Mouse (Mus musculus) heart, postnatal 14 days (tissue): ENCODE results near the gene Col4a6. TPM values are rescaled to one million over a fixed set of nuclear protein-coding genes. Genes with fewer than 3 reads are reported as not detected.
A peak's percentile ranks its signal among the peaks of the same experiment; 100 is the strongest.

ENCODE experiments used
- DNase-seq, 2 experiments: peaks; one replicate each; pipeline ENCODE4 v3.0.0; 2021 to 2022
- intact Hi-C: fragments of 180-260 bp; cut with DNase I; formaldehyde crosslinking; loops from one replicate; pipeline ENCODE4 v1.15.1; 2025
- long read RNA-seq, 2 experiments: library from polyadenylated mRNA; stranded (forward); transcript quantifications; one replicate each; pipeline ENCODE4 v2.0.0; 2021
- total RNA-seq, 2 experiments: library from RNA; stranded (reverse); gene quantifications; 2 replicates each; pipeline ENCODE4 v1.2.3; 2021

The Col4a6 gene
- 1 to 10 TPM; 2.4 to 5.2 TPM for total RNA-seq
- long read RNA-seq, experiment 1, partial matches to known transcripts = 2 of 2 reads
- long read RNA-seq, experiment 1, other reads (novel, unspliced or antisense) = 0 of 2 reads
- long read RNA-seq, experiment 2, partial matches to known transcripts = 1 of 2 reads
- long read RNA-seq, experiment 2, other reads (novel, unspliced or antisense) = 1 of 2 reads

- intact Hi-C loops = no loop called here
- peak; percentile 2 to 6 for DNase-seq
Observed at GRCm38 (mm10) chrX:141473470-141474302, at the start of gene Col4a6. Gene Col4a6 (minus strand): TSS chrX:141474076.

DNA sequence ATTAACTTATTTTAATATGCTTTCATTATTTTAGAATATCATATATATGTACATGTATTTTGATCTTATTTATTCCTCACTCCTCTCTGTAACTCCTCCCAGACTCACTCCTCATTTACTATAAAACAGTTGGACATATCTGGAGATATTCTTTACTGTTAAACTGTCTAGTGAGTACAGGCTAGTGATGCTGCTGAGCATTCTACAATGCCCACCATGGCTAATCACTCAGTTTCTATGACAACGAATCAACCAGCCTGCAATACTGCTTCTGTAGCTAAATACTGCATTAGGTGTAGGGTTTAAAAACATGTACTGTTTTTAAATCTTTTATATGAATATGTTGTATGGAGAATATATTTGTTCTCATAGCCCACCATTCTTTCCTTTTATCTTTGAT lies 29.2 kb upstream of the Col4a6 start:
- DNase-seq = no peak
- intact Hi-C loops = no loop called here

DNA sequence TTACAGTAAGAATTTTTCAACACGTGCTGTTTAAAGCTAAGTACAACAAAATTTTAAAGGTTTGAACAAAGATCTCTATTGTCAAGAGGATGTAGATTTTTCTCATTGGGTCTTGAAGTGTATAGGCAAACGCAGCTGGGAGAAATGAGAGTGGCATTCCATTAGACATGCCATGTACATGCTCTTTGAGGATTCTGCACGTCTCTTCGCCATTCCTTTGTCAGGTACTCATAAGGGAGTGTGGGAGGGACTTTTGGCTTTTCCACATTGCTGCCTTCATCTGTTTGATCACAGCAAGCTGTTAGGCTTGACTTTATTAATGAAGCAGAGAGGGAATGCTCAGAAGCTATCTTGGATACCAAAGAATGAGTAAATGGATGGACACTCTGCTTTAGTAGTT lies 20.7 kb upstream of the Col4a6 start:
- DNase-seq = no peak
- intact Hi-C loops = no loop called here

GRCm38 (mm10) chrX:141475566-141476327 lies 1.9 kb upstream of the Col4a6 start:
- intact Hi-C loops = no loop called here
- DNase-seq = peak; percentile 14 to 21

DNA sequence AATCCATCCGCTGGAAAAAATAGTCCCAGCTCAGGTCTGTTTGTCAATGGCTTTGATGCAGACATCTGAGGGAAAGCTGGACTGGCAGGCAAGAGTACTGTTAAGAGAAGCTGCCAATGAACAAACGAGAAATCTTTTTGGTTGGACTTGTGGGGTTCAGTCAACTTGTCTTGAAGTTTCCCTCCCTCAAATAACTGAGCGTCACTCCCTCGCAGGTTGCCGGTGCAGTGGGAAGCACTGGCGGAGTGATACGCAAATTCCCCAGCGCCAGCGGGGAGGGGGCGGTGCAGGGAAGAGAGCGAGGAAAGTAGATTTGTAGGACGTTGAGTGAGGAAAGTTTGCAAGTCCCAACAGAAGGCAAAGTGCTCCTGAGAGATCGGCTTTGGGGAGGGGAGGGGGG lies 1.2 kb upstream of the Col4a6 start, which contains the start of gene Col4a5:
Gene Col4a5 (plus strand): TSS at position 276 of the 400 bp plus-strand sequence.
- intact Hi-C loops = no loop called here

DNA sequence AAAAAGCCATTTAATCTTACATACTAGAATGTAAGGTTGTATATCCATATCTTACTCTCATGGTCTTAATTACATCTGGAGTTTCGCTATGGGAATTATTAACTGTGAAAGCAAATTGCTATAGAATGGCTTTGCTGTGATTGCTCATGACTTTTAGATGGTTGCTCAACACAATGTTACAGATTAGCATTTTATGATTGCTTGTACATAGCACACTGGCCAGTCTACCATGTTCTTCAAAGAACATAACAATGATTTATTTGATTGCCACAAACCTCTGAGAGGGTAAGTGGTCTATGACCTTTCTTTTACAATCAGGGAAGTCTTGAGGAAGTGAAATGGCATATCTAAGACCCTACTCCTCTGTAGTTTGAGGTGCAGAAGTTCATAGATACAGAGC lies 25.9 kb downstream of the Col4a6 start:
- intact Hi-C loops = no loop called here
- DNase-seq = no peak

More for the DNA sequence above, 1.2 kb upstream of the Col4a6 start, which contains the start of gene Col4a5:
- DNase-seq = peak; percentile 49 to 70

DNA sequence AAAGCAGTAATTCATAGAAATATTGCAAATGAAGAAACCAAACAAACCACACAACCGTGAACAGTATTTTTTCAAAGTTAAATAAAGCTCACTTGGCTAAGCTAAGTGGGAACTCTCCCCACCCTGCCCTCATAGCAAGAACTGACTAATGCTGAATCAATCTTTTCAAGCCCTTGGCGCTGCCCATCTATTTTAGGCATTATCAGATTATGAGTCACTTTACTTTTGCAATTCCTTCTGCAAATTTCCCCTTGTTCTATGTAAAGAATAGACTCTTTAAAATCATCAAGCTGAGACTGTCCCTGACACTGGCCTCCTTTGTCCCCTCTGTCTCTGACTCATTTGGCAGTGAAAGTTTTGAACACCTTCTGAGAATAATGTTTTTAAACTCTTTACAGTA lies 34.5 kb downstream of the Col4a6 start:
- intact Hi-C loops = no loop called here
- DNase-seq = no peak

DNA sequence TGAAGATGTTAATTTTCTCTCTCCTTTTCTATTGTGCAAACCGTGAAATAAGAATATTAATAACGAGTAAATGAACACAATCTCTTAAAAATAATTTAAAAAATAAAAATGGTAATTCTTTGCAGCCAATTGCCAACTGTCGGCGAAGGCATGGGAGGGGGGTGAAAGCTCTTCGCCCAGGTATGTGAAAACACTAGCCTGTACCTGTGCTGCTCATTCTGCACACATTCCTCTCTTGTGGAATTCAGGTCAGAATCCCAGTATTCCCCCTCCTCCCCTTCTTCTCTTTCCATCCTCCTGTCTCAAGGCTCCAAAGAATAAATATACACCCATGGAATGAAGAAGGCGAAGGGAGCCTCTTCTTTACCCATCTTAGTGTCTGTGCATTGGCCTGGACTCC lies 37.1 kb downstream of the Col4a6 start:
- intact Hi-C loops = no loop called here
- DNase-seq = no peak

GRCm38 (mm10) chrX:141415318-141415717 lies 58.6 kb downstream of the Col4a6 start:
- DNase-seq = no peak

DNA sequence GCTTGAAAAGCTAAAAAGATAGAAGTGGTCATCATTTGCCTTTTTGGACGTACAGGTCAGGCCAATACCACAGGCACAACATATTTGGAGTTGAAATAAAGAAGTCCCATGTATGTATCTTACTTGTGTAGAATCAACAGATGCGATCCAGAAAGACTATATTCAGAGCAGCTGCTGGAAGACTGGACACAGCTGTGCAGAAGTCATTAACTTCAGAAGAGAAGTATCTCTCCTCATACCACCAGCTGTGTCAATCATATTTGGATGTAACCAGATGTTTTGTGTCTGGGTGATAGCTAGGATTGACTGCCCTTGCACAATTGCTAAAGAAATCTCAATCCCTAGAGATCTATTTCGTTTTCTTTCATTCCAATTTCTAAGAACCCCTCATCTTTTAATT lies 77.6 kb downstream of the Col4a6 start:
- intact Hi-C loops = no loop called here
- no peak for DNase-seq

More at GRCm38 (mm10) chrX:141415318-141415717, 58.6 kb downstream of the Col4a6 start:
- intact Hi-C loops = no loop called here

- no peak for DNase-seq
Observed at GRCm38 (mm10) chrX:141385399-141386105, 88.3 kb downstream of the Col4a6 start.

DNA sequence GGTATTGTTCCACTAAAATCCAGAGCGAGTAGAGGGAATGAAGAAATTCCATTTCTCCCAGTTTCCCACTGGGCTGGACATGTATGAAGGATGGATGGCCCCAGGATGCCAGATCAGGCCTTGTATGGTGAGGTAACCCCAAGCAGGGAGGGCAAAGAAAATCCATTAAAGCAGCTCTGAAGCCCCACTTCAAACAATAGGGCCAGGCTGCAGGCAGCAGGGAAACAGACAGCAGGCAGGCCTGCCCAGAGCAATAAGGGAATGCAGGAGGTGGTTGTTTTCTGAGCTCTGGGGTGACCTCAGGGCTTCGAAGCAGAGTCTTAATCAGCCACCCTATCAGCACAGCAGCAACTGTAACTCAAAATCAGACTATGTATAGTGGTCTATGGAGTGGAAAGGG lies 89.2 kb downstream of the Col4a6 start:
- intact Hi-C loops = no loop called here
- no peak for DNase-seq

More at GRCm38 (mm10) chrX:141385399-141386105, 88.3 kb downstream of the Col4a6 start:
- intact Hi-C loops = no loop called here

DNA sequence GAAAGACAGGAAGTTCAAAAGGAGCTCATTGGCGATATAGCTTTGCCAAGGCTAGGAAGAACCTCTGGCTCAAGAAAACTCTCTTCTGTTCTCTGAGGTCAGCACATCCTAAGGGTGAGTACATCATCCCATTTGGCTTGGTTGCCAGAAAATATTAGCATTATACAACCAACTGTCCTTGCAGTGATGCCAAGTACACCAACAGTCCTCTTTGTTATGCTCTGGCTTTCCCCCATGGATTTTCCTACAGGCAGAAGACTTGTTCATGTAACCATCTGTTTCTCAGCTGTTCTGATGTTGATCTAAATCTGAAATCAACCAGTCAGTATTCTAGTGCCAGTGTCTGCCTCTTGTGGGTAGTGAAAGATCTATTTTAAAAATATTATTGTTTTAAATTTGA lies 103.6 kb downstream of the Col4a6 start:
- intact Hi-C loops = no loop called here
- no peak for DNase-seq

DNA sequence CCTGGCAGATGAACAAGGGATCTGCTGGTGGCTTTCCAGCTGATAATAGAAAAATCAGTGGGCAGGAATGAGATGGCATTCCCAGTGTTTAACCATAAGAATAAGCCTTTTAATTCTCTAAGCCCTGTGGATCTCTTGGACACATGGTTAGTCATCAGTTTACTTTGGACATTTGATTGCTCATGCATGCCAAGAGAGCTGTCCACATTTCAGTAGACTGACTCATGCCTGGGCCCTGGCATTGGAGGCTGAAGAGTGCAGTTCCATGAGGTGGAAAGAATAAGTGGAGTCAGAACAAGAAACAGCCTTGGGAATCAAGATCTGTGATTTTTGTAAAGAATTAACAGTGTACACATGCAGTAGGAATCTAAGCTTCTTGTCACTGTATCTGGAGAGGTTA lies 110.5 kb downstream of the Col4a6 start:
- peak; percentile 3 to 23 for DNase-seq
- intact Hi-C loops = no loop called here

- DNase-seq = no peak
- intact Hi-C loops = no loop called here
Observed at GRCm38 (mm10) chrX:141341417-141341816, 132.5 kb downstream of the Col4a6 start.

GRCm38 (mm10) chrX:141328044-141328443 lies 145.8 kb downstream of the Col4a6 start:
- intact Hi-C loops = no loop called here
- no peak for DNase-seq

DNA sequence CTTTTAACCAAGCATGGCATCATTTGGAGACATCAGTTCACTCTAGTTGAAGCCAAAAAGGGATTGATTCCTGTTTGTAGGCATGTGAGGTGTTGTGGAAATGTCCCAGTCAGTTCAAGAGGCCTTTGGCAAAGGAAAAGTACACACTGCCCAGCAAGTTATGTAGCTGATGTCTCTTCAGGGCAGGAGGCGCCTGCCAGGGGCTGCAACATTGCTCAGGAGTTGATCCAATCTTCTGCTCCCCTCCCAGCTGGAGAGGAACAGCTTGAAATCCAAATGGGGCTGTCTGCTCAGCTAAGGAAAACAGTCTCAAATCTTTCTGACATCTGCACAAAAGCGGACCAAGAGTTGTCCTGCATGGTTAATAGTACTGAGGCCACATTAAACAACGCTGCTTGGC lies 149.7 kb downstream of the Col4a6 start:
- DNase-seq = peak; percentile 16 to 22
- intact Hi-C loops = no loop called here

GRCm38 (mm10) chrX:141316217-141316616 lies 157.7 kb downstream of the Col4a6 start:
- DNase-seq = no peak
- intact Hi-C loops = no loop called here

DNA sequence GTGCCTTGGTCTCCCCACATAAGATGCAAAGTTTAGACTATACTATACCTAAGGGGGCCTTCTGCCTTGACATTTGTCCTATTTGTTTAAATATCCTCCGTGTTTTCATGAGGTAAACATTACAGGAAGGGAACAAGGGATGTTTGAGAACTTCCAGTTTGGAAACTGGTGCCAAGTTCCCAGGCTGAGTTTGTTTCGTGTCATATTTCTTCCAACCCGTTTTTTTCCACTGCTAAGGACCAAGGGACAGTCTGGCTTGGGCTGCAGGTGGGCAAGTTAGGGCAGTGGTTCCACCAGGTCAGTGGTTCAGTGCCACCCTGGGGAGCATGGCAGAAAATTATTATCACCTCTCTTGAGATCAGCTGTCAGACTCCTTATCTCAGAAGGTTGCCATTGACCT lies 158.1 kb downstream of the Col4a6 start:
- DNase-seq = no peak
- intact Hi-C loops = no loop called here

DNA sequence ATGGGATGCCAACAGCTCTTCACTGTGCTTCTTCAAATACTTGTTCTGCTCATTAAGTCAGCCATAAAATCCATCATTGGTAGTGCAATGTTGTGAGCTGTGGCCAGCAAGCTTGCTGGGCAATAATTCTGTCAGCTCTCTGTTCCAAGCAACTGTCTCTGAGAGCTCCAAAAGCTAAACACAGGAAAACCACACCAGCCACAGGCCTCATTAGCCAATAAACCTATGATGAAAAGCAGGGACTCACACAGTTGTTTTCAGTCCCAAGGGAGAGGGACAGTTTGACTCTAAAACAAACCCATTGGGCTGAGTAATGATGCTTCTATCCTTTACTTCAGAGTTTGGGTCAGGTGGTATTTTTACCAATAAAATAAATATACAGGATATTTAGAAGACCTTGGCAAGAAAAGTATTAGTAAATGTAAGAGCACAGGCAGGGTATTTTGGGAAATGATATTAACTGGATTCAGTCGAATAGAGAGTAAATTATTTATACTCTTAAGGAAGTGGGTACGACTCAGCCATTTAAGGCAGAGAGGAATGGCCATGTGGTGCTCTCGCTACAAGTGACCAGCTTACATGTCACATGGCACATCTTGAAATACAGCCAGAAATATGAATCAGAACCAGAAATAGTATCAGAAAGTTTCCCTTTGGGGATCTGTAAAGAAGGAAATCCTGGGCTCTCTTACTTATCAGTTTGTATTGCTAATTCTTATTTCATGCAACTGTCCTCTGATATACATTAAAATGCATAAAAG lies 181.0 kb downstream of the Col4a6 start:
- DNase-seq = no peak
- intact Hi-C loops = no loop called here
